Mouse (Mus musculus): Measurements from ENCODE around the gene Klhl30. TPM values are rescaled to one million over a fixed set of nuclear protein-coding genes. Genes with fewer than 3 reads are reported as not detected.

Klhl30 gene
- polyA plus RNA-seq, 1 experiment, result not detected

DNA sequence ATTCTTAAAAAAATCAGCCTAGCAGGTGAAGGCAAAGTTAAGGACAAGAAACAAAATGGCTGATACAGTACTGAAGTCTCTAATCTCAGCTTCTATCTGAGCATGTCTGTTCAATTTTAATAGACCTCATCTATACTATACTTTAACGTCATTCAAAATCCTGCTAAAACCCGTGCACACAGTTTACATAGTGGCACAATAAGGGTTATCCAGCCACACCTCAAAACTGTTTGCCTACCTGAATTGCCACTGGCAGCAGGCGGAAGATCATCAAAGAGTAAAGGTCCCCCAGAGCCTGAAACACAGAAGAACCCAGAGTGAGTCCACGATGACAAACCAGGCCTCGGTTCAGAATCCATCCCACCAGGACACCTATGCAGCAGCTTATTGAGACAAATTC is 39.6 kb downstream of the Klhl30 start:
- TF ChIP-seq GATA1 (IDR thresholded peaks at IDR 0.05; ENCODE audit: low read length), result no peak

DNA sequence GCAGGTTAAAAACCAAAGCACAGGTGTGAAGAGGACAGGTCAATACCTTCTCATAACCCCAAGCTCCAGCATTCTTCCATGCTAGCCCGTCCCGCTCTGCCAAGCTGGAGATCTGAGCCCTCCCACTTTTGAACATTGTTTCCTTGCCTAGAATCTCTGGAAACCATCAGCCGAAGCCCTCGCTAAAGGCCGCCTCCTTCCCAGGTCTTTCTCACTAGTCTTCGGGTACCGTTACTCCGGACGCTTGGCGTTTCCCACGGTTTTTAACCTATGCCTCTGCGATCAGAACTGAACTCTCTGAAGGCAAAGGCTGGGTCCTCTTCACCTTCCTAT is 47.1 kb downstream of the Klhl30 start:
- TF ChIP-seq GATA1 (IDR thresholded peaks at IDR 0.05; ENCODE audit: low read length), result no peak

DNA sequence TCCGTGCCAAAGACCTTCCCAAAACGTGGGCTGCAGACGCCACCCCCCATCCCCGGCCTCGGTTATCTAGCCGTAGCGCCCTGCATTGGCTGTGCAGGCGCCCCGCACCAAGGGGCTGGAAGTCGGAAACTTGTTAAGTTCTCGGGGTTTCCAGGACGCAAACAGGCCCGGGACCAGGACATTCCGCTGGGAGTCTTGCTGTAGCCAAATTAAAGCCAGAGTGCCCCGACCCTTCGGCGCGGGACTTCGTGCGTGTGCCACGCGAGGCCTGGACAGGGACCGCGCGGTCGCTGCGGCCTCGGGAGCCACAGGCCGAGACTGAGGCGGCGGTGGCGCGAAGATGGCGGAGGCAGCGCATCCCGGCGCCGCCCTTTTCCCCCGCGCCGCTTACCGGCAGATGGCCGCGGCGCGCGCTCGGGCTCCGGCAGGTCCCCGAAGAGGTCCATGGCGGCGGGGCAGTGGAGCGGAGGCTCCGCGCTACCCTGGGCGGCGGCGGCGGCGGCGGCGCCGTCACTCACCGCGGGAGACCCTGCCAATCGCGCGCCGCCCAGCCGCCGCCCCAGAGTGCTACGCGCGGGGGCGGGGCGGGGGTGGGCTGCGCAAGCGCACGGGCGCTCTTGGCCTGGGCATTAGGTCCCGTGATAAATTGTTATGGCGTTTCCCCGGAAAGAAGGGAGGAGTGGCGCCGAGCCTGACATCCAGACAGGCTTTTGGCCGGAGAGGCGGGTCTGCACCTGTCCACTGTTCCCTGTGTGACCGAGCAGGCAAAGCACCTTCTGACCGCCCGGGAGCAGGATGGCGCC is 47.6 kb downstream of the Klhl30 start, which contains the start of gene Ilkap:
Gene Ilkap (minus strand): TSS at position 556 of the 803 bp plus-strand sequence.
- TF ChIP-seq GATA1 (IDR thresholded peaks at IDR 0.05; ENCODE audit: low read length), result no peak

DNA sequence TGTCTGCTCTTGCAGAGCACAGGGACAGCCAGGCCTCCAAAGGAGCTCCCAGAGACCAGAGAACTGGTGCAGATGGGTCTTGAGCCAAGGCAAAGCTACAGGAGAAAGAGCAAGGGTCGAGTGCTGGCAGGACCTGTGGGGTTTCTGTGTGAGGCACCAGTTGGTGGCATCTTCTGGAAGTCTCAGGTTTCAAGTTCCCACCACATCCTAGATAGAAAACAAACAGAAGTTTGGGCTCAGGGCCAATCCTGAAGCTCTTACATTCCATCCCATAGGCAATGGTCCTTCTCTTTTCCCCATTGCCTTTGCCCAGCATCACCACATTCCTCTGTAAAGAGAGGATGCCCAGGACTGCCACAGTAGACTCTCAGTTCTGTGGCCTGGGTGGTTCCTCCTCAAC is 54.2 kb downstream of the Klhl30 start:
- TF ChIP-seq GATA1 (IDR thresholded peaks at IDR 0.05; ENCODE audit: low read length), result no peak

DNA sequence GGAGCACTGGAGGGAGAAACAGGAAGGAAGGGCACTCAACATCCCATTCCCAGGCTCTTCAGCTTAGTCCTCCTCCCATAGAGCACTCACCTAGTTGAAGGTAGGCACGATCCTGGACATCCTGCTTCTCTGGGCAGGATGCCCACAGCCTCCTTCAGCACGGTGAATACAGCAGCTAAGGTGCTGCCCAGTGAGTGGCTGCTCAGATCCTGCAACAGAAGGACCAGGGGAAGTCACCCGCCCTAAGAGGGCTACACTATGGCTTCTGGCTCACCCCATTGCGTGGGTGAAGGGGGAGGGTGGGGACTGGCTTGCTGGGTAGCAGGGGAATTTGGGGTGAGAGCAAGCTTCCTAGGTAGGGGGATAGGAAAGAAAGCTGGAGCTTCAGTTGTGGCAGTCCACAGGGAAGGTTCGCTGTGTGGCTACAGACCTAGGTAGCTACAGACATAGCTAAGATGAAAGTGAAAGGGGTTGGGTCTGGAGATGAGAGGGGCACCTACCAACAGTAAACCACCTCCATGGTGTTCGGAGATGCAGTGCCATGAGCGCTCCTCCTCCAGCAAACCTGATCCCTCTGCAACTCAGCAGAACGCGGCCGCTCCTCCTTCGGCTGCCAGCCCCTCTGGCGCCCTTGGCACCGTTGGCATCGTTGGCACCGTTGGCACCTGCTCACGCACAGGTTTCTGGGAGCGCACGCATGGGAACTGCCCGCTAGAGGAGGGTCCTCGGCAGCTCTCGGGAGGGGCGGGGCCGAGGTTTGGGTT is 54.8 kb downstream of the Klhl30 start:
- TF ChIP-seq GATA1 (IDR thresholded peaks at IDR 0.05; ENCODE audit: low read length), result no peak

DNA sequence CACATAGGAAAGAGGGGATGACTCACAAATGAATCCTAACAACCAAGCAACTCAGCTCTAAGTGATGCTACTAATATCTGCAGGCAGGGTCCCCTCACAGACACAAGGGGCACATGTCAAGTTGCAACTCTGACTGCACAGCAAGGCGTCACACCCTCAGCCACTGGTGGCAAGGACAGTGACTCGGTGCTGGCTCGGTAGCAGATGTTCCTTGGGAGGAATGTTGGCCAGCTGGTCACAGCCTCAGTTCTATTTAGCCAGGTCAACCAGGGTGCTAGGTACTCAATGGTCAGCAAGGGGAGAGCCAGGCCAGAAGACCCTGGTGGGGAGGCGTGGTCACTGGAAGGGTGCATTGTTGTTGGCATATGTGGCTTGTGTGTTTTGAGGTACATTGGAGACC is 57.0 kb downstream of the Klhl30 start:
- no peak for TF ChIP-seq GATA1 (IDR thresholded peaks at IDR 0.05; ENCODE audit: low read length)

DNA sequence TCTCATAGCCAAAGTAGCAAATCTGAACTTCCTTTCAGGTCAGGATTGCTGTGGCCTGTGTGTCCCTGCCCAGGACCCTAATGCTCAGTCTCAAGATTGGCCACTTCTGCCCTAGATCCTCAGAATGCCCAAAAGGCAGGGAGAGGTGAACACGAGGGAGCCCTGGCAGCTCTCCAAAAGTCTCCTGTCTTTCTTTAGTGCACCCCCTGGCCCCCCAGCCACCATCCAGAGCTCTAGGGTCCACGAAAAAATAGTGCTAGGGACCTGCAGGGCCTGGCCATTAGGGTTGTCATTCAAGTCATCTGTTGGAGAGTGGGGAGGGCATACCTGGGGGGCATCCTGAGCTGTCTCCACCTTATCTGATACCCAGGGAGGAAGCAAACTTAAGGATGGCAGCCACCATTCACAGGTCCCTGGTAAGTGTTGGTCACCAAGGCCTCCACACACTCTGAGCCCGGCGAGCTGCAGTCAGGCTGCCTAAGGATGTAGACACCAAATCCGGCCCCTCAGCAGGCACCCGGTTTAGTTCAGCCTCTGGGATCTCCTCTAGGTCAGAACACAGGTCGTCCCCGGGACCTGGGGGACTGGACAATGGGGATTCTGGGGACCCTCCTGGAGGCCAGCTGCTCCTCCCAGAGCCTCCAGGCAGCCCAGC is 60.9 kb downstream of the Klhl30 start:
- TF ChIP-seq GATA1 (IDR thresholded peaks at IDR 0.05; ENCODE audit: low read length), result no peak

Other genes with a start within 250 kb of the Klhl30 start
- not detected in 2 replicates for gene Rbm44, start 205.9 kb upstream of the Klhl30 start, polyA plus RNA-seq (2012)
- not detected in 2 replicates for gene Ramp1, start 171.2 kb upstream of the Klhl30 start, polyA plus RNA-seq (2012)
- gene Ube2f, start 100.7 kb upstream of the Klhl30 start, polyA plus RNA-seq (2012), result 9.9 and 14.8 TPM in 2 replicates
- 2.6 and 3.8 TPM in 2 replicates for gene Scly, start 52.7 kb upstream of the Klhl30 start, polyA plus RNA-seq (2012)
- gene Espnl, start 28.9 kb upstream of the Klhl30 start, polyA plus RNA-seq (2012), result 0.63 and 0.87 TPM in 2 replicates
- gene Erfe, start 15.4 kb downstream of the Klhl30 start, polyA plus RNA-seq (2012), result 2.2 and 2.3 TPM in 2 replicates
- gene Ilkap, start 47.8 kb downstream of the Klhl30 start, polyA plus RNA-seq (2012), result 106 and 149 TPM in 2 replicates
- 52.3 and 62.8 TPM in 2 replicates for gene Hes6, start 63.0 kb downstream of the Klhl30 start, polyA plus RNA-seq (2012)
- gene Per2, start 108.3 kb downstream of the Klhl30 start, polyA plus RNA-seq (2012), result 9.0 and 11.0 TPM in 2 replicates
- 19.4 and 22.7 TPM in 2 replicates for gene Traf3ip1, start 143.6 kb downstream of the Klhl30 start, polyA plus RNA-seq (2012)
- gene Asb1, start 189.5 kb downstream of the Klhl30 start, polyA plus RNA-seq (2012), result 20.4 and 34.3 TPM in 2 replicates

Data from G1E-ER4 (cell line).